Mouse (Mus musculus) ES-CJ7 (cell line): Measurements from ENCODE around the gene Efcab8.
A peak's percentile ranks its signal among the peaks of the same experiment; 100 is the strongest.

ENCODE experiments used
- DNase-seq: peaks from one replicate; pipeline ENCODE4 v3.0.0; 2011; ENCODE audit warnings: low read depth, low spot score

Efcab8 gene

GRCm38 (mm10) chr2:153779394-153779981 is at the start of gene Efcab8:
Gene Efcab8 (plus strand): TSS chr2:153779931.
- no peak for DNase-seq

GRCm38 (mm10) chr2:153734033-153734432 is 45.7 kb upstream of the Efcab8 start:
- no peak for DNase-seq

DNA sequence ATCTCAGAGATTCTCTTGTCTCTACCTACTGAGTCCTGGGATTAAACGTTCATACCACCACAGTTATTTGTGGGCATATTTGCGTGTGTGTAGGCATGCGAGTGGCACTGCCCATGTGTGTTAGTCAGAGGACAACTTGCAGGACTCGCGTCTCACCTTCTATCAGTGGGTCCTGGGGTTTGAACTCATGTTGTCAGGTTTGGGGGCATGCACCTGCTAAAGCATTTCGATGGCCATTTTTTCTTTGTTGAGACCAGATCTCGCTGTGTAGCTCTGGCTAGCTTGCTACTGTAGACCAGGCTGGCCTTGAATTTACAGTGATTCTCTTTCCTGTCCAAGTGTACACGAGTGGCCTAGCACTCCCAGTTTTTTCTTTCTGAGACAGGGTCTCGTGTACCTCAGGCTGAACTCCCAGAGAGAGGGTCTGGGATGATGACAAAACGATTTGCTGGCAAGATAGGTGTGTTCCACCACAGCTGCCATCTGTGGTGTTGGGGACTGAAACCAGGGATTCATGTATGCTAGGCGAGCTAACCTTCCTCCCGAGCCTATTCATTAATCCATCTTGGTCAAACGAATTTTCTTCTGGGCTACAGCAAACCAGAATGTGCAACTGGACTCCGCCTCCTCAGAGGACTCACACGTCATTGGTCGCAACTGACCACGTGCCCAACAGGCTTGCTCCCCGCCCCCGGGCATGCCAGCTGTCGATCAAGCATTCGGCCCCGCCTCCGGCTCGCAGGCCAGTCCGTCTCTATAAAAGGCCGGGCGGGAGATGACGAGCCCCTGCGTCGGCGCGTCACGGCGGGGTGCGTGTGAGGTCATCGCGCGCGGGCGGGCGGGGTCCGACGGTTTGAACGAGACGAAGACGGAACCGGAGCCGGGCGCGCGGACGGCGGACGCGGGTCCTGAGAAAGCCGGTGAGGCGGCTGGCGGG is 39.0 kb upstream of the Efcab8 start, which contains the start of gene Mapre1:
Gene Mapre1 (plus strand): TSS at position 775 of the 937 bp plus-strand sequence.
- peak; percentile 99 for DNase-seq

DNA sequence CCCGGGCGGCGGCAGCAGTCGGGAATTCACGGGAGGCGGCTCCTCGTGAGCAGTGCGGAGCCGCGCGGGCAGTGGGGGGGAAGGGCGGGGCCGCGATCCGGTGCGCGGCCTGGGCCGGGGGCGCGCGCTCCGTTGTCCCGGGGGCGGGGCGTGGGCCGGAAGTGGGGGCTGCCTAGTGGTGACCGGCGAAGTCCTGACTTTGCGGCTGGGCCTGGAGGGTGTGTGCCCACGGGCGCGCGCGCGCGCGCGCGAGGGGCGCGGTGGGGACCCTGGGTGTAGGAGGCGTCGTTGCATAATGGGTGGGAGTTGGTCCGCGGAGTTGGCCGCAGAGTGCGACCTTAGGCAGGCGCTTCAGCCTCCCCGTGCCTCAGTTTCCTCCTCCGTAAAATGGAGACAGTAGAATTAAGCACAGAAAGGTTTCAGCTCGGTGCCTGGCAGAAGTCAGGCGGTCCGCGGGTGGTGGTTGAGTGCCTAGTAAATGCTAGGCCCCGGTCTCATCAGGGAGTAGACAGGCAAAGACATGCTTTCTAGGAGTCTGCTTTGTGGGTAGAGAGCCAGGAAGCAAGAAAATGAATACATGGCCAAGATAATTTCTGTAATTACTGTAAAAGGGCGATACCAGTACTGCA is 38.2 kb upstream of the Efcab8 start:
- DNase-seq, result peak; percentile 82

DNA sequence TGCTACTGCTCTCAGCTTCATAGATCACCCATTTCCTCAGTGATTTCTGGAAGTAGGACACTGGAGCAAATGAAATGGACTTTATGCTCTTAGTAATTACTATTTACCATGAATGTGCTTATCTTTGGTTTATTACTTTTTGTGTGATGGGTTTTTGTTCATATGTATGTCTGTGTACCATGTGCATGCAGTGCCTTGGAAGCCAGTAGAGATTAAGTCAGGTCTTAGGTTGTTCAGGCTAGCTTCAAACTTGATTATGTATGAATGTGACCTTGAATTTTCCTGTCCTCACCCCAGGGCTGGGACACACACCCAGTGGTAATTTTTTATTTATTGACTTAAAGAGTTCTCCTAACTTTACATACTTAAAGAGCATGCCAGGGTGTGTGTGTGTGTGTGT is 31.7 kb upstream of the Efcab8 start:
- no peak for DNase-seq

DNA sequence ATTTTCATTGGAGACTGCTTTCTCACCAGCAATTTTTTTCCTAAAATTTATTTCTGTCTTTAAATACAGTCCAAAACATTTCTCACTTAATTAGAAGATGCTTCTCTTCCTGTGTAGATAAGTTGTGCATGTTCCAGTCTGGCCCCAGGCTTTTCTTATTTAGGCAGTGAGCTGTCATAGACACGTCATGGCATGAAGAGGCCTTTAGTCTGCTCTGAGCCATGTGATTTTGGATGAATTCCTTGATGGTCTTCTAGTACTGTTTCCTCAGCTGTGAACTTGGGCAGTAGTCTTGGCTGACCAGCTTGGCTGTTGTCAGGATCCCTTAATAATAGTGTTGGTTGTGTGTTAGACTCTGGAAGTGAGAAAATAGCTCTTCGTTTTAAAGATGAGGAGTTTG is 29.4 kb upstream of the Efcab8 start:
- no peak for DNase-seq

GRCm38 (mm10) chr2:153762121-153762520 is 17.6 kb upstream of the Efcab8 start:
- DNase-seq, result no peak

DNA sequence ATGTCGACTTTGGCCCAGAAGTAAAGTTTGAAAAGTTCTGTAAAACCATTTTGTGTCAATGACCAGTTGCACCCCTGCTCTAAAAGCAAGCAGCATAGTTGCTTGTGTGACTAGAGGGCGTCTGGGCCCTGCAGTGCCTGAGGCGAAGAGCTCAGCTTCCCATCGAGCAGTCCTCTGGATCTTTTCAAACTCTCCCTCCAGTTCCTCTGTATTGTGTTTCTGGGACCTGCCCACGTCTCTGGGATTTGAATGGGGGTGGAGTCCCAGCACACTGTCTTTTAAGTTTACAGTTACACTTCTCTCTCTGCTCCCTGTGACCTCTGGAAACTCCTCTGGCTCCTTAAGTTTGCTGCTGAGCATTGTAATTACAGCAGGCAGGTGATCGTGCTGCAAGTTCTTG is 12.2 kb upstream of the Efcab8 start:
- DNase-seq, result peak; percentile 60

DNA sequence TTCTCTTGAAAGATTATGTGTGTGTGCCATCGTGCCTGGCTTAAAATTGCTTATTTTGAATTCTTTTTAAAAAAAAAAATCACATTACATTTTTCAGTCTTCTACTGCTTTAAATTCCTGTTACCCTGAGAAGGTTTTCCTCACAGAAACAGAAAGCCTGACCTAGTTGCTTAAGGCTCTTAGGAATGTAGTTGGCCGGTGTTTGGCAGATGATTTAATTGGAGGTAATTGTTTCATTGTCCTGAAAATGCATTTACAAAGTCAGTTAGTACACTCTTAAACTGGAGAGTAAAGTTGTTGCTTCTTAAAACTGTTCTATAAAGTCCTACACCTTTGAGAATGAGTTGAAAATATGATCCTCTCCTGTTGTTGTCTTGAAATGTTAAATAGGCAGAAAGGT is 10.8 kb upstream of the Efcab8 start:
- no peak for DNase-seq

GRCm38 (mm10) chr2:153772950-153773349 is 6.8 kb upstream of the Efcab8 start:
- DNase-seq, result no peak

GRCm38 (mm10) chr2:153775472-153775871 is 4.3 kb upstream of the Efcab8 start:
- DNase-seq, result no peak

GRCm38 (mm10) chr2:153778638-153779362 is 931 bp upstream of the Efcab8 start:
- peak; percentile 83 for DNase-seq

DNA sequence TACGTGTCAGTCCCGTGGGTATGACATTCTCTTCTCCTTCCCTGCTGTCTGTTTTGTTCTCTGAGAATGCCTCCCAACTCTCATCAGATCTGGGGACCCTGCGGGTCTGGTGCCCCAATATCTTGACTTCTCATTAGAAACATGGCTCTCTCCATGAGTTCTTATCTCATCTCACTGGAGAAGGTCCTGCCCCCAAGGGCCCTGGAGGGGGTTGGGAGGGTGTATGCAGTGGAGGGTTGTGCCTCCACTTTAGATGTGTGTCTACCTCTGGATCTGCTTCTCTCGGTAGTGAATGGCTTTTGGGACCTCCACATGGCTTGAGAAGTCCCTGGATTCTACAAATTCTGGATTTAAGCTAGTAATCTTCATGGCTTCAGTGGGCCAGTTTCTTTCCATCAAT is 1.4 kb downstream of the Efcab8 start:
- DNase-seq, result no peak

DNA sequence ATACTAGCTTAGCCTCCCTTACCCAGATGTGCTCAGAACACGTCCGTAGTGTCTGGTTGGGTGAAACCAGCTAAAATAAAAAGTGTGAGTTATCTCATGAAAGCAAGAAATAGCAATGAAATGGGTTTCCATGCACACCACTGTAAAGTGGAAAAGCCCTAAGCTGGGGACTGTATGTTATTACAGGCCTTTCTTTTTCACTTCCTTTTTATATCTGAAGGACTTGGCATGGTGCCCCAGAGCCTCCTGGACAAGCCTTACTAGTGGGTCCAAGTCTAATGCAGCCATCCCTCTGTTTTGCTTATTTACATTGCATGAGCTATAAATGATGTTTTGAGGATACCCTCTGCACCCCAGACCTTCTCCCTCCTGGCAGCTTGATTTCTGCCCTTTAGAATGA is 4.9 kb downstream of the Efcab8 start:
- DNase-seq, result no peak

GRCm38 (mm10) chr2:153793366-153793765 is 13.6 kb downstream of the Efcab8 start:
- no peak for DNase-seq

- peak; percentile 74 for DNase-seq
Measured at GRCm38 (mm10) chr2:153795090-153795489, 15.4 kb downstream of the Efcab8 start.

GRCm38 (mm10) chr2:153807464-153807863 is 27.7 kb downstream of the Efcab8 start:
- peak; percentile 58 for DNase-seq

GRCm38 (mm10) chr2:153808146-153808545 is 28.4 kb downstream of the Efcab8 start:
- DNase-seq, result no peak

DNA sequence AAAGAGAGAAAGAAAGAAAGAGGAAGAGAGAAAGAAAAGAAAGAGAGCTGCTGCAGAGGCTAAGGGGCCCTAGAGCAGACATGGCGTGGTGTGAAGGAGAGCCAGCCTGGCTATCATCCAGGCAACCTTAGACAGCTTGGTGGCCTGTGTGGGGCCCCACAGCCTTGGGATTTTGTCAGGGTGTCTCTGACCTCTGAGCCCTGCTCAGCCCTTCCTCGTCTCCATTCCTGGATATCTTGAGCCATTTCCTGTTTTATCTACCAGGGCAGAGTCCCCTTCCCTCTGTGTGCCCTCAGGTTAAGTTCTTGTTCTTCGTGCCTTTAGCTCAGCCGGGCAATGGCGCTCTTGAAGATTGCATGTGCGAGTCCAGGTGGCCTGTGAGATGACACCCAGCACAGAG is 29.1 kb downstream of the Efcab8 start:
- no peak for DNase-seq

- no peak for DNase-seq
Measured at GRCm38 (mm10) chr2:153809921-153810320, 30.2 kb downstream of the Efcab8 start.

GRCm38 (mm10) chr2:153822005-153822543 is 42.3 kb downstream of the Efcab8 start:
- DNase-seq, result no peak
